Mouse (Mus musculus): ENCODE data around the gene Ctsh.

- TF ChIP-seq CTCF (conservative IDR thresholded peaks at IDR 0.05; ENCODE audit: low read length) (no peak), POU5F1 (IDR thresholded peaks at IDR 0.05; ENCODE audit: borderline replicate concordance, low read length) (no peak)
Observed at GRCm38 (mm10) chr9:90055911-90056310, 2.0 kb downstream of the Ctsh start.
